Comparison of ENCODE assay signal across 27 mouse cellular contexts in the genomic region with DNA sequence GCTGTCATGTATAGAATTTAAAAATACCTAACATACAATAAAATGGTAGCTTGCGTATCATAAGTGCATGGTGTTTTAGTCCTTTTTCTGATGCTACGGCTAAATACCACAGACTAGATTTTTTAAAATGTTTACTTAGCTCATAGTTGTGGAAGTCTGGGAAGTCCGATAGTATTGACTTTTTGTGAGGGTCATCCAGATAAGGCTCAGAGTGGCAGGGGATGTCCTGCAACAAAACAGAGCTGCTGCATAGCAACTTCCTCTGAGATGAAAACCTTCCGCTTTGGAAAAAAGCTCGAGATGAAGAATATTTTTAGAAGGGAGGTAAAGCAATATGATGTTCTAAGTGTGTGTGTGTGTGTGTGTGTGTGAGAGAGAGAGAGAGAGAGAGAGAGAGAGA. TPM values are rescaled to one million over a fixed set of nuclear protein-coding genes. Genes with fewer than 3 reads are reported as not detected.
DNase-seq lines count a peak whose midpoint lies in the region; ATAC-seq and TF ChIP-seq lines count a peak whose summit lies in the region.
"Had no signal": no experiment of that assay in that cellular context is flagged by ENCODE, and none has a peak within 500 bp of the region (broad histone marks: within the 10 kb centered on the region; RNA-seq: fewer than 3 reads in every experiment).

No protein-coding gene starts in this region.

- H3K4me3 ChIP-seq in heart, embryonic 11.5 days (ENCODE audit: low read depth, low read length) = no peak overlapping the region
- no peak overlapping the region for H3K4me3 ChIP-seq in intestine, embryonic 14.5 days (ENCODE audit: low read depth, low read length)
- no peak overlapping the region for H3K4me3 ChIP-seq in intestine, postnatal 0 days (ENCODE audit: low read depth, low read length)
- no peak overlapping the region for H3K4me3 ChIP-seq in stomach, embryonic 14.5 days (ENCODE audit: low read depth, low read length)
- H3K4me3 ChIP-seq in stomach, postnatal 0 days (ENCODE audit: low read depth, low read length) = no peak overlapping the region
- no peak overlapping the region for H3K4me3 ChIP-seq in midbrain, embryonic 10.5 days
- H3K4me3 ChIP-seq: embryonic facial prominence, embryonic 10.5 days; embryonic facial prominence, embryonic 15.5 days; forebrain, embryonic 13.5 days; left cerebral cortex, adult 2 months; limb, embryonic 13.5 days; midbrain, embryonic 12.5 days; neural tube, embryonic 13.5 days had no signal

- peaks cover 10% of the 10 kb centered on the region for H3K4me1 ChIP-seq in heart, embryonic 11.5 days (ENCODE audit: control insufficient read depth, insufficient read depth, low read length)
- peaks cover 11% of the 10 kb centered on the region; the same call in 1 of the 2 replicates for H3K4me1 ChIP-seq in intestine, embryonic 14.5 days (replicated peaks; ENCODE audit: control insufficient read depth, insufficient read depth, low read length)
- H3K4me1 ChIP-seq in intestine, postnatal 0 days (replicated peaks; ENCODE audit: control insufficient read depth, insufficient read depth, low read length) = no peaks in the 10 kb centered on the region
- peaks cover 5% of the 10 kb centered on the region; the same call in 1 of the 2 replicates for H3K4me1 ChIP-seq in stomach, embryonic 14.5 days (ENCODE audit: control insufficient read depth, insufficient read depth, low read length)
- H3K4me1 ChIP-seq in stomach, postnatal 0 days (replicated peaks; ENCODE audit: control insufficient read depth, insufficient read depth) = no peaks in the 10 kb centered on the region
- H3K4me1 ChIP-seq in midbrain, embryonic 10.5 days = 0 out of 2 replicates have a peak, but pooled peaks cover 3% of the 10 kb centered on the region
- H3K4me1 ChIP-seq: embryonic facial prominence, embryonic 15.5 days; forebrain, embryonic 13.5 days; midbrain, embryonic 12.5 days; neural tube, embryonic 13.5 days had no signal

- peak overlapping the region; percentile 16; the same call in 1 of the 2 replicates for H3K4me2 ChIP-seq in heart, embryonic 11.5 days
- no peak overlapping the region for H3K4me2 ChIP-seq in intestine, embryonic 14.5 days (ENCODE audit: low read length)
- no peak overlapping the region for H3K4me2 ChIP-seq in intestine, postnatal 0 days (replicated peaks; ENCODE audit: low read depth)
- no peak overlapping the region for H3K4me2 ChIP-seq in stomach, embryonic 14.5 days (replicated peaks; ENCODE audit: low read depth, low read length)
- H3K4me2 ChIP-seq in stomach, postnatal 0 days (replicated peaks; ENCODE audit: low read depth) = no peak overlapping the region
- H3K4me2 ChIP-seq: embryonic facial prominence, embryonic 15.5 days; forebrain, embryonic 13.5 days; limb, embryonic 13.5 days; midbrain, embryonic 12.5 days; neural tube, embryonic 13.5 days had no signal

- no peak for DNase-seq in heart, postnatal 36 days
- DNase-seq in intestine, embryonic 14.5 days (ENCODE audit: low spot score) = no peak
- DNase-seq in stomach, postnatal 0 days (ENCODE audit: low spot score) = no peak
- peak; percentile 47 for DNase-seq in yolk sac, embryonic 10.5 days (ENCODE audit: low spot score)
- no peak for DNase-seq in midbrain, embryonic 10.5 days (ENCODE audit: low spot score)
- DNase-seq: adrenal gland, postnatal 10 days; cerebellum, adult 8-10 months; cerebellum, postnatal 25 days; gastrocnemius, postnatal 10 days; kidney, adult 11 months; kidney, postnatal 14 days; lung, postnatal 36 days; thymus, adult 18-20 months; thymus, postnatal 25 days had no signal

- WGBS in heart, embryonic 11.5 days (ENCODE audit: insufficient replicate concordance) = 34% methylated on average over 5 of the region's 5 CpGs
- WGBS in intestine, embryonic 14.5 days = 33% methylated on average over 5 of the region's 5 CpGs
- WGBS in intestine, postnatal 0 days = 37% methylated on average over 5 of the region's 5 CpGs
- WGBS in stomach, embryonic 14.5 days = 46% methylated on average over 5 of the region's 5 CpGs
- 43% methylated on average over 5 of the region's 5 CpGs for WGBS in stomach, postnatal 0 days
- 83% methylated on average over 5 of the region's 5 CpGs for WGBS in midbrain, embryonic 10.5 days

- peak overlapping the region; percentile 71; the same call in 1 of the 2 replicates for H3K27ac ChIP-seq in heart, embryonic 11.5 days (ENCODE audit: low read depth, low read length)
- H3K27ac ChIP-seq in intestine, embryonic 14.5 days (ENCODE audit: low read depth) = peak overlapping the region; percentile 77
- no peak overlapping the region for H3K27ac ChIP-seq in intestine, postnatal 0 days (ENCODE audit: low read depth, low read length)
- H3K27ac ChIP-seq in stomach, embryonic 14.5 days (ENCODE audit: low read length) = peak overlapping the region; percentile 35; the same call in 1 of the 2 replicates
- H3K27ac ChIP-seq in stomach, postnatal 0 days (replicated peaks) = no peak overlapping the region
- H3K27ac ChIP-seq in midbrain, embryonic 10.5 days (replicated peaks) = no peak overlapping the region
- H3K27ac ChIP-seq: embryonic facial prominence, embryonic 10.5 days; embryonic facial prominence, embryonic 15.5 days; forebrain, embryonic 13.5 days; left cerebral cortex, adult 2 months; limb, embryonic 13.5 days; midbrain, embryonic 12.5 days; neural tube, embryonic 13.5 days had no signal

- H3K27me3 ChIP-seq in heart, embryonic 11.5 days (ENCODE audit: control insufficient read depth, insufficient read depth, low read length) = no peaks in the 10 kb centered on the region
- H3K27me3 ChIP-seq in intestine, embryonic 14.5 days (replicated peaks; ENCODE audit: control insufficient read depth, insufficient read depth, low read length) = no peaks in the 10 kb centered on the region
- H3K27me3 ChIP-seq in intestine, postnatal 0 days (replicated peaks; ENCODE audit: control insufficient read depth, insufficient read depth, low read length) = no peaks in the 10 kb centered on the region
- H3K27me3 ChIP-seq in stomach, embryonic 14.5 days (ENCODE audit: control insufficient read depth, insufficient read depth, low read length) = no peaks in the 10 kb centered on the region
- no peaks in the 10 kb centered on the region for H3K27me3 ChIP-seq in stomach, postnatal 0 days (ENCODE audit: control insufficient read depth, insufficient read depth, low read length)
- no peaks in the 10 kb centered on the region for H3K27me3 ChIP-seq in midbrain, embryonic 10.5 days (ENCODE audit: low read depth, poor library complexity, severe bottlenecking)
- H3K27me3 ChIP-seq: embryonic facial prominence, embryonic 15.5 days; forebrain, embryonic 13.5 days; limb, embryonic 13.5 days; midbrain, embryonic 12.5 days; neural tube, embryonic 13.5 days had no signal

- no peak for ATAC-seq in heart, embryonic 11.5 days (replicated peaks; ENCODE audit: insufficient number of reproducible peaks, low FRiP score, low TSS enrichment)
- ATAC-seq in intestine, embryonic 14.5 days (replicated peaks; ENCODE audit: low FRiP score, low TSS enrichment, low read depth) = no peak
- no peak for ATAC-seq in intestine, postnatal 0 days
- ATAC-seq in stomach, embryonic 14.5 days (ENCODE audit: insufficient number of reproducible peaks, insufficient read depth, low FRiP score, low read depth) = no peak
- no peak for ATAC-seq in stomach, postnatal 0 days (ENCODE audit: low FRiP score, low TSS enrichment)
- ATAC-seq: forebrain, embryonic 13.5 days; hindbrain, embryonic 16.5 days had no signal

- no peak overlapping the region for H3K9ac ChIP-seq in heart, embryonic 11.5 days (ENCODE audit: low read depth, low read length)
- no peak overlapping the region for H3K9ac ChIP-seq in intestine, embryonic 14.5 days (ENCODE audit: low read length)
- no peak overlapping the region for H3K9ac ChIP-seq in intestine, postnatal 0 days (ENCODE audit: low read depth, low read length)
- no peak overlapping the region for H3K9ac ChIP-seq in stomach, embryonic 14.5 days (replicated peaks; ENCODE audit: low read depth, low read length)
- no peak overlapping the region for H3K9ac ChIP-seq in stomach, postnatal 0 days (ENCODE audit: low read length)
- H3K9ac ChIP-seq: embryonic facial prominence, embryonic 15.5 days; forebrain, embryonic 13.5 days; midbrain, embryonic 12.5 days; neural tube, embryonic 13.5 days had no signal

- intact Hi-C loops in heart, postnatal 36 days (cut with DNase I) = no loop called here

- no peak for TF ChIP-seq EP300 in stomach, postnatal 0 days (optimal IDR thresholded peaks at IDR 0.05)

- no peaks in the 10 kb centered on the region for H3K36me3 ChIP-seq in heart, embryonic 11.5 days (ENCODE audit: control insufficient read depth, insufficient read depth, low read length)
- no peaks in the 10 kb centered on the region for H3K36me3 ChIP-seq in intestine, embryonic 14.5 days (ENCODE audit: control insufficient read depth, insufficient read depth, low read length)
- H3K36me3 ChIP-seq in intestine, postnatal 0 days (ENCODE audit: control insufficient read depth, insufficient read depth) = no peaks in the 10 kb centered on the region
- H3K36me3 ChIP-seq in stomach, embryonic 14.5 days (ENCODE audit: control insufficient read depth, insufficient read depth, low read length) = no peaks in the 10 kb centered on the region
- H3K36me3 ChIP-seq in stomach, postnatal 0 days (ENCODE audit: control insufficient read depth, insufficient read depth, low read length) = no peaks in the 10 kb centered on the region
- no peaks in the 10 kb centered on the region for H3K36me3 ChIP-seq in midbrain, embryonic 10.5 days
- H3K36me3 ChIP-seq: embryonic facial prominence, embryonic 10.5 days; embryonic facial prominence, embryonic 15.5 days; G1E; limb, embryonic 13.5 days; midbrain, embryonic 12.5 days; neural tube, embryonic 13.5 days had no signal

- TF ChIP-seq CTCF in intestine, postnatal 0 days (IDR thresholded peaks at IDR 0.05; ENCODE audit: low read depth) = no peak
- no peak for TF ChIP-seq CTCF in stomach, postnatal 0 days (IDR thresholded peaks at IDR 0.05; ENCODE audit: low read depth)

- H3K9me3 ChIP-seq in heart, embryonic 11.5 days (replicated peaks; ENCODE audit: control insufficient read depth, low read length) = no peaks in the 10 kb centered on the region
- H3K9me3 ChIP-seq in intestine, embryonic 14.5 days (ENCODE audit: control insufficient read depth, low read length) = no peaks in the 10 kb centered on the region
- H3K9me3 ChIP-seq in intestine, postnatal 0 days (ENCODE audit: control insufficient read depth) = no peaks in the 10 kb centered on the region
- no peaks in the 10 kb centered on the region for H3K9me3 ChIP-seq in stomach, embryonic 14.5 days (ENCODE audit: control insufficient read depth, low read depth, low read length)
- no peaks in the 10 kb centered on the region for H3K9me3 ChIP-seq in stomach, postnatal 0 days (ENCODE audit: control insufficient read depth, low read length)
- no peaks in the 10 kb centered on the region for H3K9me3 ChIP-seq in midbrain, embryonic 10.5 days (replicated peaks)
- H3K9me3 ChIP-seq: embryonic facial prominence, embryonic 10.5 days; embryonic facial prominence, embryonic 15.5 days; forebrain, embryonic 13.5 days; limb, embryonic 13.5 days; midbrain, embryonic 12.5 days; neural tube, embryonic 13.5 days had no signal

RNA-seq across cellular contexts. Expression of a gene that starts 11.2 kb away (rescaled TPM):
- 177 and 185 TPM in 2 replicates for polyA plus RNA-seq in heart, embryonic 11.5 days (2014; fragmentation: Nextera tagmentation; extraction: Ambion mirVana)
- 10 to 100 TPM; 10.1 TPM for total RNA-seq in heart, postnatal 36 days (2021)
- 68.3 and 74.8 TPM in 2 replicates for polyA plus RNA-seq in intestine, embryonic 14.5 days (2014; fragmentation: Nextera tagmentation; extraction: Ambion mirVana)
- polyA plus RNA-seq in intestine, postnatal 0 days (2015; fragmentation: Nextera tagmentation; extraction: Ambion mirVana) = 8.8 and 11.4 TPM in 2 replicates
- polyA plus RNA-seq in stomach, embryonic 14.5 days (2014; fragmentation: Nextera tagmentation; extraction: Ambion mirVana) = 59.1 and 72.9 TPM in 2 replicates
- polyA plus RNA-seq in stomach, postnatal 0 days (2015; fragmentation: Nextera tagmentation; extraction: Ambion mirVana) = 9.7 and 10.8 TPM in 2 replicates
- polyA plus RNA-seq in midbrain, embryonic 10.5 days (2016; fragmentation: Nextera tagmentation; extraction: Ambion mirVana) = 24.4 and 27.3 TPM in 2 replicates
- total RNA-seq: megakaryocyte, adult 5-6 weeks had no signal
- polyA plus RNA-seq: G1E had no signal

Comparison
In these comparisons a context has a peak if more than half of its experiments do, and no peak if none do; other contexts are left out.
1. H3K27ac ChIP-seq: peak in heart, embryonic 11.5 days (single experiment), intestine, embryonic 14.5 days (single experiment) and stomach, embryonic 14.5 days (single experiment); none in intestine, postnatal 0 days (single experiment), stomach, postnatal 0 days (single experiment) and midbrain, embryonic 10.5 days (single experiment).